Mouse (Mus musculus) olfactory bulb, adult 2 months (tissue): Measurements from ENCODE around the gene Ccdc57.

Source experiments
- CTCF ChIP-seq: fragments of 200-500 bp; IDR thresholded peaks from 2 replicates; pipeline ENCODE4 v1.5.1; 2012; ENCODE audit warnings: low read depth, mild to moderate bottlenecking, low read length, moderate library complexity; ENCODE audit not compliant: insufficient read depth
- POLR2A ChIP-seq: fragments of 200-500 bp; IDR thresholded peaks from 2 replicates; pipeline ENCODE4 v1.6.1; 2012; ENCODE audit warnings: mild to moderate bottlenecking, low read depth, low read length, moderate library complexity; ENCODE audit not compliant: insufficient read depth

- TF ChIP-seq POLR2A (no peak), CTCF (no peak)
Observed at GRCm38 (mm10) chr11:120812068-120812467, 120.6 kb downstream of the Ccdc57 start.
